Mouse (Mus musculus): ENCODE results near the gene Ttc23.

DNA sequence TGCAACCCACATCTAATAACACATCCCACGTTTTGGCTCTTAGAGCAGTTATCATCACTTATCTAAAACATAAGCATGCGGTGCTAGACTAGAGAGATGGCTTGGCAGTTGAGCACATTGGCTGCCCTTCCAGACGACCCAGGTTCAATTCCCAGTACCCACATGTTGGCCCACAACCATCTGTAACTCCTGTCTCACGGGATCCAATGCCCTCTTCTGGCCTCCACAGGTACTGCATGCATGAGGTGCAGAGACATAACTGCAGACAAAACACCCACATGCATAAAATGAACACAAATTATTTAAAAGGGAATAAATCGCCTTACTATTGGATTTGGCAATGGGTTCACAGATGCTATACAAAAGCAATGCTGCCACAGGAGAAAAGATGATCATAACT, 14.8 kb upstream of the Ttc23 start:
- no peak for TF ChIP-seq CTCF (IDR thresholded peaks at IDR 0.05; ENCODE audit: low read depth, low read length)
- no peak for TF ChIP-seq GATA1 (IDR thresholded peaks at IDR 0.05; ENCODE audit: borderline replicate concordance, low read length)
- no peak for TF ChIP-seq POLR2AphosphoS5 (IDR thresholded peaks at IDR 0.05; ENCODE audit: insufficient replicate concordance, low read depth, low read length)
- TF ChIP-seq TAL1 (conservative IDR thresholded peaks at IDR 0.05; ENCODE audit: low read depth, low read length): no peak

Measured in G1E (cell line).